Mouse (Mus musculus): ENCODE measurements around the gene Nap1l4. TPM values are rescaled to one million over a fixed set of nuclear protein-coding genes. Genes with fewer than 3 reads are reported as not detected.

The Nap1l4 gene
- total RNA-seq (2012; rRNA removed): 103 and 123 TPM in 2 replicates

DNA sequence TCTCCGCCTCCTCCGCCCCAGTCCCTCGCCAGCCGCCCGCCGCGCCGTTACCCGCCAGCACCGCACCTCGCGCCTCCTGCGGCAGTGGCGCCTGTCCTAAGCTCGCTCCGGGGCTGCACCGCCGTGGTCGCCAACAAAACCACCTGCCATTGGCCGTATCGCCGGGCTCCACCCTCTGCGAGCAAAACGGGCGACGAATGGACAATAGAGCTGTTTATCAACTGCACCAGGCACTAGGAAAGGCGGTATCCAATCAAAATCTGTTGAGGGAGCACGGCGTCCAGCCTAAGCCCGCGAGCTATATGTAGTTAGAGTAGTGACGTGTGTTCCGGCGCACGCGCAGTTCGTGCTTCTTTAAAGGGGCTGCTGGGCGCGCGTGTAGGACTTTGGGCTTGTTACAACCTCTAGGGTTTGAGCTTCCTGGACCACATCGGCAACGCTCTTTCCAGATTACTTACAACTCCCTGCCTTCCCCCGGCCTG, at the start of gene Nap1l4:
Gene Nap1l4 (minus strand): TSS at position 131 of the 482 bp plus-strand sequence.
- Histone ChIP-seq H3K4me3 (ENCODE audit: insufficient read depth in 1 of 2, low read depth in 1 of 2, low read length in 2 of 2, poor library complexity in 1 of 2, severe bottlenecking in 1 of 2) (peak within 1 kb of the TSS; percentile 87 to 94), H3K9me3 (ENCODE audit: control insufficient read depth, insufficient read depth, low read depth, low read length) (no peaks in the 10 kb centered on the region), H3K4me1 (ENCODE audit: control insufficient read depth in 2 of 2, insufficient read depth in 2 of 2, low read length in 2 of 2, poor library complexity in 1 of 2) (peaks cover 0 to under 1% of the 10 kb centered on the region in 2 experiments; a peak in 3 of 4 replicates), H3K36me3 (ENCODE audit: control insufficient read depth, insufficient read depth, low read length, poor library complexity, severe bottlenecking) (peaks cover 7% of the 10 kb centered on the region; the same call in 1 of the 2 replicates), H3K9ac (ENCODE audit: insufficient read depth, low read depth, low read length, poor library complexity, severe bottlenecking) (peak within 1 kb of the TSS; percentile 95), H3K27ac (ENCODE audit: insufficient read depth, low read depth, low read length, poor library complexity, severe bottlenecking) (peak within 1 kb of the TSS; percentile 95)
- in situ Hi-C loops (cut with MboI; ENCODE audit: low sequenced_read_pairs in 2 of 2, unreplicated experiment in 2 of 2): no loop called here
- peak; percentile 98 for DNase-seq (ENCODE audit: low read depth, low spot score)
- TF ChIP-seq HCFC1 (IDR thresholded peaks at IDR 0.05; ENCODE audit: borderline replicate concordance, insufficient read depth, low read length) (no peak), CHD2 (IDR thresholded peaks at IDR 0.05; ENCODE audit: low read depth, low read length) (peak; percentile 93), MAFK (IDR thresholded peaks at IDR 0.05; ENCODE audit: insufficient read depth, low read depth, low read length) (no peak)

- H3K27ac ChIP-seq (ENCODE audit: insufficient read depth, low read depth, low read length, poor library complexity, severe bottlenecking): no peak overlapping the region
- peaks cover 57% of the 10 kb centered on the region for H3K36me3 ChIP-seq (ENCODE audit: control insufficient read depth, insufficient read depth, low read length, poor library complexity, severe bottlenecking)
- H3K4me1 ChIP-seq (ENCODE audit: control insufficient read depth in 2 of 2, insufficient read depth in 2 of 2, low read length in 2 of 2, poor library complexity in 1 of 2): peaks cover 10 to 11% of the 10 kb centered on the region in 2 experiments; a peak in 2 of 4 replicates
- H3K9ac ChIP-seq (ENCODE audit: insufficient read depth, low read depth, low read length, poor library complexity, severe bottlenecking): no peak overlapping the region
- no peaks in the 10 kb centered on the region for H3K9me3 ChIP-seq (ENCODE audit: control insufficient read depth, insufficient read depth, low read depth, low read length)
- TF ChIP-seq MAFK (IDR thresholded peaks at IDR 0.05; ENCODE audit: insufficient read depth, low read depth, low read length) (no peak), HCFC1 (IDR thresholded peaks at IDR 0.05; ENCODE audit: borderline replicate concordance, insufficient read depth, low read length) (no peak), CHD2 (IDR thresholded peaks at IDR 0.05; ENCODE audit: low read depth, low read length) (no peak), ZC3H11A (IDR thresholded peaks at IDR 0.05; ENCODE audit: borderline replicate concordance, low read depth, low read length) (no peak), ZNF384 (IDR thresholded peaks at IDR 0.05; ENCODE audit: low read depth, low read length) (no peak)
- DNase-seq (ENCODE audit: low read depth, low spot score): no peak
- no peak overlapping the region for H3K4me3 ChIP-seq (ENCODE audit: insufficient read depth in 1 of 2, low read depth in 1 of 2, low read length in 2 of 2, poor library complexity in 1 of 2, severe bottlenecking in 1 of 2)
- in situ Hi-C loops (cut with MboI; ENCODE audit: low sequenced_read_pairs in 2 of 2, unreplicated experiment in 2 of 2): no loop called here
Measured at GRCm38 (mm10) chr7:143594865-143595264, 46.0 kb upstream of the Nap1l4 start.

DNA sequence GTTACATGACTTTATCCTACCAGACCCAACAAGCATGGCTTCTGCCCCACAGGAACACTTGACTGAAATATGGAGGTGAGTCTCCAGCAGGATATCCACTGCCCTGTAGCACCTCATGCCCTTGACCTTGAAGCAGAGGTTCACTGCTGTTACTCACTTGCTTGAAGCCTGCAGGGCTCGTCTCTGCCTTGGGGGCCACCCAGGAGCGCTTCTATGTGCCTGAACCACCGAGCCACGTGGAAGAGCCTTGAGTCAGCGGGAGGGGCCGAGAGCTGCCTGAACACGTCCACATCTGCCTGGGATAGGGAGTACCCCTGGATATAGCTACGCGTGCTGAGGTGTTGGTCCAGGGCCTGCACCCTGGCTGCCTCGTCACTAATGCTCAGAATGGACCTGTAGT, 43.3 kb upstream of the Nap1l4 start:
- peak overlapping the region; percentile 57; the same call in 1 of the 2 replicates for H3K27ac ChIP-seq (ENCODE audit: insufficient read depth, low read depth, low read length, poor library complexity, severe bottlenecking)
- H3K9ac ChIP-seq (ENCODE audit: insufficient read depth, low read depth, low read length, poor library complexity, severe bottlenecking): peak overlapping the region; percentile 60; the same call in 1 of the 2 replicates
- no peak for TF ChIP-seq MAFK (IDR thresholded peaks at IDR 0.05; ENCODE audit: insufficient read depth, low read depth, low read length)
- TF ChIP-seq ZC3H11A (IDR thresholded peaks at IDR 0.05; ENCODE audit: borderline replicate concordance, low read depth, low read length): no peak
- no peaks in the 10 kb centered on the region for H3K9me3 ChIP-seq (ENCODE audit: control insufficient read depth, insufficient read depth, low read depth, low read length)
- 0 out of 4 replicates have a peak overlapping the region, but pooled peaks of 1 of the 2 experiments have one; percentile 26 for H3K4me3 ChIP-seq (ENCODE audit: insufficient read depth in 1 of 2, low read depth in 1 of 2, low read length in 2 of 2, poor library complexity in 1 of 2, severe bottlenecking in 1 of 2)
- no peak for DNase-seq (ENCODE audit: low read depth, low spot score)
- in situ Hi-C loops (cut with MboI; ENCODE audit: low sequenced_read_pairs in 2 of 2, unreplicated experiment in 2 of 2): no loop called here
- peaks cover 6 to 15% of the 10 kb centered on the region in 2 experiments; a peak in 2 of 4 replicates for H3K4me1 ChIP-seq (ENCODE audit: control insufficient read depth in 2 of 2, insufficient read depth in 2 of 2, low read length in 2 of 2, poor library complexity in 1 of 2)
- peaks cover 75% of the 10 kb centered on the region for H3K36me3 ChIP-seq (ENCODE audit: control insufficient read depth, insufficient read depth, low read length, poor library complexity, severe bottlenecking)

- no peak overlapping the region for H3K27ac ChIP-seq (ENCODE audit: insufficient read depth, low read depth, low read length, poor library complexity, severe bottlenecking)
- DNase-seq (ENCODE audit: low read depth, low spot score): no peak
- H3K4me1 ChIP-seq (ENCODE audit: control insufficient read depth in 2 of 2, insufficient read depth in 2 of 2, low read length in 2 of 2, poor library complexity in 1 of 2): peaks cover 4 to 15% of the 10 kb centered on the region in 2 experiments; a peak in 2 of 4 replicates
- H3K9me3 ChIP-seq (ENCODE audit: control insufficient read depth, insufficient read depth, low read depth, low read length): no peaks in the 10 kb centered on the region
- peak overlapping the region; percentile 2; the same call in 1 of the 2 replicates for H3K9ac ChIP-seq (ENCODE audit: insufficient read depth, low read depth, low read length, poor library complexity, severe bottlenecking)
- TF ChIP-seq ZNF384 (IDR thresholded peaks at IDR 0.05; ENCODE audit: low read depth, low read length) (no peak), HCFC1 (IDR thresholded peaks at IDR 0.05; ENCODE audit: borderline replicate concordance, insufficient read depth, low read length) (no peak), MAFK (IDR thresholded peaks at IDR 0.05; ENCODE audit: insufficient read depth, low read depth, low read length) (no peak), CHD2 (IDR thresholded peaks at IDR 0.05; ENCODE audit: low read depth, low read length) (no peak), ZC3H11A (IDR thresholded peaks at IDR 0.05; ENCODE audit: borderline replicate concordance, low read depth, low read length) (no peak)
- no peak overlapping the region for H3K4me3 ChIP-seq (ENCODE audit: insufficient read depth in 1 of 2, low read depth in 1 of 2, low read length in 2 of 2, poor library complexity in 1 of 2, severe bottlenecking in 1 of 2)
- in situ Hi-C loops (cut with MboI; ENCODE audit: low sequenced_read_pairs in 2 of 2, unreplicated experiment in 2 of 2): no loop called here
- peaks cover 93% of the 10 kb centered on the region for H3K36me3 ChIP-seq (ENCODE audit: control insufficient read depth, insufficient read depth, low read length, poor library complexity, severe bottlenecking)
Measured at GRCm38 (mm10) chr7:143588006-143588405, 39.1 kb upstream of the Nap1l4 start.
